Mouse (Mus musculus): ENCODE data around the gene Atl3. TPM values are rescaled to one million over a fixed set of nuclear protein-coding genes. Genes with fewer than 3 reads are reported as not detected.

The Atl3 gene
- total RNA-seq, 1 experiment from 2014 or later, result 101 TPM

DNA sequence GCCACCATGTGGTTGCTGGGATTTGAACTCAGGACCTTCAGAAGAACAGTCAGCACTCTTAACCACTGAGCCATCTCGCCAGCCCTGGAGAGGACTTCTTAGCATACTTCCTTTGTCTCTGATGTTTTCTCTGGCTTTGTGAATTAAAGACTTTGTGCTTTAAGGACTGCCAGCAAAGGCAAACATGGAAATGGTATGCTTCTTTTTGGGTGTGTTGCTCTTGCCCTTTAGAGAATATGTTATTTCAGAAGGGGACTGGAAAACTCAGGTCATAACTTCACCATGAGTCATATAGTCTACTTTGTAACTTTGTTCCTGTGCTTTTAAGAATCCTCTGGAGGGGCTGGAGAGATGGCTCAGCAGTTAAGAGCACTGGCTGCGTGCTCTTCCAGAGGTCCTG is 5.0 kb downstream of the Atl3 start:
- no peak for DNase-seq

DNA sequence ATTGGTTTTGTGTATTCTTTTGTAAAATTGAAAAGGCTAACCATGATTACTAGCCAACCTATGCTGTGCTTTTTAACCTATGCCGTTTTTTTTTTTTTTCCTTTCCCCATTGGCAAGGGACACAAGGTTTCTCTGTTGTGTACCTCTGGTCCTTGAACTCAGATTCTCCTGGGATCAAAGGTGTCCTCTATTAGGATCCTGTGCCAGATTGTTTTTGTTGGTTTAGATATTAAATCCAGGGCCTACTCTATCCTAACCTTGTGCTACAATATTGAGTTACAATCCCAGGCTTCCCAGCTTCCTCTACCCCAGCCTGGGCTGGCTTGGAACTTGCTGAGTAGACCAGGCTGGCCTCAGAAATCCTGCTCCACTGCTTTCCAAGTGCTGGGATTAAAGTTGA is 6.9 kb downstream of the Atl3 start:
- DNase-seq, result no peak

DNA sequence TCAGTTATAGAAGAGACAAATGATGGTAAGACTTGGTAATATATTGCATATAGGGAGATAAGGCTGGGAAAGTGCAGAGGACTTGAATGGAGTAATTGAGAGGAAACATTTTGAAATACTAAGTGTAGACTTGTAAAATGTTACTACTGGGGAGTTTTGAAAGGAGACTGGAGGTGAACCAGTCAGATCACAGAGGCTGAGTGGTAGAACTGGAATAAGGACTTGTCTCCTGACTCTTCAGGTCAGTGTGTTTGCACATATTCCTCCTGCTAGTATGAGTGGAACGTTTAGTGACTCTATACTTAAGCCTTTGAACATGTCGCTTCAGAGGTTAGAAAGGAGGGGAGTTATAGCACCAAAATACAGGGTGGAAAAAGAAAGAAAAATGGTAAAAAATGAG is 8.6 kb downstream of the Atl3 start:
- DNase-seq, result no peak

DNA sequence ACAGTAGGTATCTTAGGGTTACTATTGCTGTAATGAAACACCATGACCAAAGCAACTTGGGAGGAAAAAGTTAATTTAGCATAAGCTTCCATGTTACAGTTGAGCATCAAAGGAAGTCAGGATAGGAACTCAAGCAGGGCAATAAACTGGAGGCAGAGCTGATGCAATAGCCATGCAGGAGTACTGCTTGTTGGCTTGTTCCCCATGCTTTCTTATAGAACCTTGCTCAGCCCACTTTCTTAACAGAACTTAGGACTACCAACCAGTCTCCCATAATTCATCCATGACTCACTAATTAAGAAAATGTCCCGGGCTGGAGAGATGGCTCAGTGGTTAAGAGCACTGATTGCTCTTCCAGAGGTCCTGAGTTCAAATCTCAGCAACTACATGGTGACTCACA is 12.5 kb downstream of the Atl3 start:
- DNase-seq, result no peak

DNA sequence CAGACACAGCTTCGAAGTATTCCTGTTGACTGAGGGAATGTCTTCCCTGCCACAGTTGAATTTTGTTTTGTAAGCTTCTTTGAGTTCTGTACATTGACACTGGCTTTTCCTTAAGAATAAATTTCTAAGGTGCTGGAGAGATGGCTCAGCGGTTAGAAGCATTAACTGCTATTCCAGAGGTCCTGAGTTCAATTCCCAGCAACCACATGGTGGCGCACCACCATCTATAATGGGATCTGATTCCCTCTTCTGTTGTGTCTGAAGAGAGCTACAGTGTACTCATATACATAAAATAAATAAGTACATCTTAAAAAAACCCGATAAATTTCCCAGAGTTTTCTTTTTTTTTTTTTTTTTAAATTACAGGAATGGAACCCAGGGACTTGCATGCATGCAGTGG is 14.2 kb downstream of the Atl3 start:
- no peak for DNase-seq

DNA sequence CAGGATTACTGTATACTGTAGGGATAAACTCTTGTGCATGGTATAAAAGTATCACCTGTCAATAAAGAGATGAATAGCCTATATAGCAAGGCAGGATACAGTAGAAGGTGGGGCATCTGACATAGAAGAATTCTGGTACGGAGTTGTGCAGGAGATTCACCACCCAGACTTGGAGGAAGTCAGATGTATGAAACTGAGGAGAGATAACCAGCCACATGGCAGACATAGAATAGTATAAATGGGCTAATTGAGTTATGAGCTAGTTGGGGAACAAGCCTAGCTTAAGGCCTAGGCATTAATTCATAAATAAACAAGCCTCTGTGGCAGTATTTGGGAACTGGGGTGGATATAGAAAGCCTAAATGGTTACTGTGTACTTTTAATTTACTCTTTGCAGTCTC is 22.6 kb downstream of the Atl3 start:
- no peak for DNase-seq

DNA sequence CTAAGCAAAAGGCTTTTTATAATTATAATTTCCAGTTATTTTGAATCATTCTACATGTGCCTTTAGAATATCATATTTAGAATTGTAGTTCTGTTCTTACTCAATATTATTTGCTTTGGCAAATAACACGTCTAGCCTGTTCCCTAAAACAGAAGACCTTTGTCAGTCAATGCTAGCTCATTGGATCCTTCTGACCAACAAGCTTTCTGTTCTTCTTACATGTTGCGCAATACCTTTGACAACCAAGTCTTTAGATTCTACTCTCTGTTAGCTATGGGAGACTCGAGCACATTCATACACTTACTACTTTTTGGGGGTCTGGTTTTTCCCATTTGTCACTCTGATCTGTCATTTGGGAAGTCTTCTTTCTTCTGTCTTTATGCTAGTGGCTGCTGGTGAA is 27.8 kb downstream of the Atl3 start:
- DNase-seq, result no peak

DNA sequence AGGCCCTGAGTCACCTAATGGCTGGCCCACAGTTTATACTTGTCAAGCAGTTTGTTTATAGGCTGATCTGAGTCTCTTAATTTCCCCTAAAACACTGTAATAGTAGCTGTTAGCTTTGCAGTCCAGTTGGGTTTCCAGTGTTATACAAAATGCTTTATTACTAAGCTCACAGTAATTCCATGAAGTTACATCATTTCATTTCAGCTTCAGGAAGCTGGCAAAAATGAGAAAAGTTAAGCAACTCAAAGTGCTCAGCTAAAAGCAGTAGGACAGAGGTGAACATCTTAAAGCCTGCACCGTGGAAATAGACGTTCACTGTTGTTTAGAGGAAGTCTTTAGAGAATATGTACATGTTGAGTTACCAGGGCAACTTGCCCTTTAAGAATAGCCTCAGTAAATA is 29.0 kb downstream of the Atl3 start:
- no peak for DNase-seq

DNA sequence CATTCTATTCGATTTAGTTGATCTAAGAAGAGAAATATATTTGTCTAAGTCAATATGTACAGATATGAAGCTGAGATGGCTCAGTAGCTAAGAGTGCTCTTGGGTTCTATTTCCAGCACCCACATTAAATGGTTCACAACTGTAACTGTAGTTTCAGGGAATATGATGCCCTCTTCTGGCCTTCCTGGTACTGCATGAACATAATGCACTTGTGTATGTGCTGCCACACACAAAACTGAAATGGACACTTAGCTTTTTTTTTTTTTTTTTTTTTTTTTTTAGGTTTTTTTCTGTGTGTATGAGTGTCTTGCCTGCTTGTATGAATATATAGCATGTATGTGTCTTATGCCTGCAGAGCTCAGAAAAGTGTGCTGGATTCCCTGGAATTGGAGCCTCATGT is 29.5 kb downstream of the Atl3 start:
- peak; percentile 34 for DNase-seq

DNA sequence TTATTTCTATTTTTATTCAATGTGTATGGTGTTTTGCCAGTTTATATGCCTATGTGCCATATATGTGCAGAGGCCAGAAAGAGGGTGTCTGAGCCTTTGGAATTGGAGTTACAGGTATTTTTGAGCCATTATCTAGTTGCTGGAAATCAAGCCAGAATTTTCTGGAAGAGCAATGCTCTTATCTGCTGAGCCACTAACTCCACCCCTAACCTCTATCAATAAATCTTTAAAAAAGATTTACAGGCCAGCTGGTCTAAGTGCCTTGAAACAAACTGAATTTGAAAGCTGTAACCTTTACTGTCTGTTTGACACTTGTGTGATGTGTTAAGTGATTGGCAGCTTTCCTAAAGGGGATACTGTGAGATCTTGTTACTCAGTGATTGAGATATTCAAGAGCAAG is 29.9 kb downstream of the Atl3 start:
- DNase-seq, result no peak

DNA sequence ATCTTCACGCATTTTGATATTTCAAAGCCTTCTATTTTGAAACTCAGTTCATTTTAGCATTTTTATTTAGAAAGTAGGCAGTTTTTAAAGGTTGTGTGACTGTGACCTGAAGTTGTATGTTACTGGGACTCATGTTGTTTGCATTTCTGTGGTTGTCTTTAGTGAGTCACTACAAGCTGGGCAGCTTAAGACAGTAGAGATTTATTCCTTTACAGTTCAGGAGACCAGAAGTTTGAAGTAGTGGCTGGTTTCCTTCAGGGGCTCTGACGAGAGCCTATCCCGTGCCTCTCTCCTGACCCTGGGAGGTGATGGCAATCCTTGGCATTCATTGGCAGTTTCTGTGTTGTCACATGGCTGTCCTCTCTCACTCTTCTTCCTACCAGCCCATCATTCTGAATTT is 31.0 kb downstream of the Atl3 start:
- DNase-seq, result no peak

DNA sequence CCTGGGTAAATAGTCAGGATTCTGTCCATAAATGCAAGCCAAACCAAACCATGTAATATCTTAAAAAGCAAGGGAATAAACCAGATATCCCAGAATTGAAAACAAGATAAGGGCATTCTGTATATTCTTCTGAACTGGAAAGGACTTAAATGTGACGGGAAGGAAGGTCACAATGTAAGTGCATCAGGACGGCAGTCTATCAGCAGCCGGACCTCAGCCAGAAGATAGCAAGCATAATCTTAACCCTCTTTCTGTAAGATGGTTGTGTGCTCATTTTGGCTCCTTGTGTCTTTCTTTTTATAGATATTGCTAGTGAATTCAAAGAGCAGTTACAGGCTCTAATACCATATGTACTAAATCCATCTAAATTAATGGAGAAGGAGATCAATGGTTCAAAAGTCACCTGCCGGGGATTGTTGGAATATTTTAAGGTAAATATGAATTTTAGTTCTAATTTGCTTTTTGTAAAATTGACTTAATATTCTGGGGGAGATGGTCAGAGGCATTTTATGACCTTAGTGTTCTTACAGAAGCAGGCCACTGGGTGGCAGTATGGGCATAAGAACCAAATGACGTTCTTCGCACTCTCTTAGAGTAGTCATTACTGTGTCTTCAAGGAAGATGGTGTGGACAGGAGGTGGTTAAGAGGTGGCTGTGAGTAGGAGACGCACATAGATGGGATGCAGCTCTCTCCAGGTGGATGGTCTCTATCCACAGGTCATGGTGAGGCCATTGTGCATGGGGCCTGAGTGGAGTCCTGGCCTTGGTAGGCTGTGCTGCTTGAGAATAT is 35.0 kb downstream of the Atl3 start:
- peak; percentile 71 for DNase-seq

DNA sequence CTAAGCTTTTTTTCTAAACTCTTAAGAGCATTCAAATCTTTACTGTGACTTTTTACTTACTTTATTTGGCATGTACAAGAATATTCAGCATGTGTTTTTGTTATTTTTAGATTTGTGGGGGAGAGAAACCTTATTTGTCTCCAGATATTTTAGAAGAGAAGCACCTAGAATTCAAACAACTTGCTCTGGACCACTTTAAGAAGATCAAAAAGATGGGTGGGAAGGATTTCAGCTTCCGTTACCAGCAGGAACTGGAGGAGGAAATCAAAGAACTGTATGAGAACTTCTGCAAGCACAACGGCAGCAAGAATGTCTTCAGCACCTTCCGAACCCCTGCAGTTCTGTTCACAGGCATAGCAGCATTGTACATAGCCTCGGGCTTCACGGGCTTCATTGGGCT is 38.1 kb downstream of the Atl3 start:
- DNase-seq, result no peak

DNA sequence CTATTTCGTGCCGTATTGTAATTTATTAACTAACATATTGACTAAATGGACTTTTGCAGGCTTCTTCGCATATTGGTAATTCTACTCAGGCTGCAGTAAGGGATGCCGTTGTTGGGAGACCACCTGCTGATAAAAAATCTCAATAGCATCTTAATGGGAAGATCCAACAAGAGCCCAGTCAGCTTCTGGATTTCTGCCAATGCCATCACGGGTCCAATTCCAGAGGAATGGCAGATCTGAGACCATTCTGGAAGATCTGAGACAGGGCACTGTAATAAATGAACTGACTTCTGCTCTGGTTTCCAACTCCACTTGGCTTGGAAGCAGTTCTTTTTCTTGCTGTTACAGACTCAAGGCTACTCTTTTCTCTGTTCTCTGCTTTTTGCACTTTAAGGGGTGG is 40.1 kb downstream of the Atl3 start:
- peak; percentile 27 for DNase-seq

DNA sequence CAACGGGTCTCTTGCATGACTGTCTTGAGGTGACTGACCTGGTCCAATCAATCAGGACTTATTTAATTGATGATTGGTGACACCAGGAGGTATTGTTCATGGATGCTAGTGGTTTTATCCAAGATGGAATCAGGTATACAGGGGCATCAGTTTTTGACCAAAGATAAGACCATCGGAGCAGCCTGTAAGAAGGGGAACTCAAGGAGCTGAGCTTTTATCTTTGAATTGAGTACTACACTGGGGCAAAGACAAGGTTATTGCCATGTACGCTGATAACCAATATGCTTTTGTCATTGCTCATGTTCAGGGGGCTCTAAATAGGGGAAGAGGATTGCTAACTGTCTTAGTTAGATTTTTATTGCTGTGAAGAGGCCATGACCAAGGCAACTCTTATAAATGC is 55.1 kb downstream of the Atl3 start:
- no peak for DNase-seq

DNA sequence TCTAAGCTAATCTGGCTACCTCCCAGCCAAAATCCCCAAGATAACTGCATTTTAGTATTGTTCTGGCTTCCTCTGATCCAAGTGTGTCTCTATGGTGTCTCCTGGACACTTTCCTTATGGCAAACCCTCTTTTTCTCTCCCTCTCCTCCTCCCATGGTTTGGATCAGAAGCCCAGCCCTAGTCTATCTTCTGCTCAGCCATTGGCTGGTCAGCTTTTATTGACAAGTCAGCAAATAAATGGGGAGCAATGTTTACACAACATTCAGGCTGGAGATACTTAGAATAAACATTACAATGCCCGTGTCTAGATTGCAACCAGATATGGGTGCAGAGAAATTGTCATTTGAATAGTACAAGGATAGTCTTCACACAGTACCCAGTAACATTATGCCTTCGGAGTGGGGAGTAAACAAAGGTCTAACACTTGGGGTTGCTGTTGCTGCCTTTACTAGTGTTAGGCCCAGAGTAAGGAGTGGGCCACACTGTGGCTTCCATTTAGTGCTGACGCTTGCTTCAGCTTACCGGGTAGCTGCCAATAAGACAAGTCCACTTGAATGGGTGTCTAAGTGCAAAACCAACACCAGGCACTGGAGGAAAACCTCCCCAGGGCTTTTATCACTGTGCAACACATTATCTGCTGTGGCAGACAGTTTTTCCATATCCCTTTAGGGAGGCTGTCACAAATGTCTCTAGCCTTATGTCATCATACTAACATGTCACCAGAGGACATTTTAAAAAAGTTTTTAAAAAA is 57.9 kb downstream of the Atl3 start:
- DNase-seq, result no peak

DNA sequence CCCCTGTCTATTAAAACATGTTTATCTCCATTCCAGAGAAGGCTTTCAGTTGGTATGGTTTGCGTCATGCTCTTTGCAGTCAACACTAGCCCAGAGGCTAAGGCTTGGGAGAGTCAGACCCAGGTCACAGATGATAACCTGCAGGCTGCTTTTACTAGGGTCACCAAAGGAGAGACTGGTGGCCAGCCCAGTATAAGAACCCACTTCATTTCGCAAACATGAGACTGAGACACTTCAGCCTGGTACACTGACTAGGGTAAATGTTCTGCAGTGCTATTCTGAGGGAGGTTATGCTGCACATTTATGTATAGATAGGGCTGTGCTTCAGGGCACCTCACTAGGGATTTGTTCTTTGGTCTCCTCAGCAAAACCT is 58.4 kb downstream of the Atl3 start:
- DNase-seq, result no peak

DNA sequence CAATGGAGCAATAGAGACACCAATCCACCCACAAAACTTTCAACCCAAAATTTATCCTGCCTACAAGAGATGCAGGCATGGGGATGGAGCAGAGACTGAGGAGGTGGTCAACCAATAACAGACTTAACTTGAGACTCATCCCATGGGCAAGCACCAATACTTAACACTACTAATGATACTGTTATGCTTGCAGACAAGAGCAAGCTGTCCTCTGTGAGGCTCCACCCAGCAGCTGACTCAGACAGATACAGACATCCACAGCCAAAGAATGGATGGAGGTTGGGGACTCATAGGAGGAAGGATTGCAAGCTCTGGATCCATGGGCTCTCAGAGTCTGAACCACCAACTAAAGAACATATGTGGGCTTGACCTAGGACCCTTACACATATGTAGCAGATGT is 59.6 kb downstream of the Atl3 start:
- no peak for DNase-seq

DNA sequence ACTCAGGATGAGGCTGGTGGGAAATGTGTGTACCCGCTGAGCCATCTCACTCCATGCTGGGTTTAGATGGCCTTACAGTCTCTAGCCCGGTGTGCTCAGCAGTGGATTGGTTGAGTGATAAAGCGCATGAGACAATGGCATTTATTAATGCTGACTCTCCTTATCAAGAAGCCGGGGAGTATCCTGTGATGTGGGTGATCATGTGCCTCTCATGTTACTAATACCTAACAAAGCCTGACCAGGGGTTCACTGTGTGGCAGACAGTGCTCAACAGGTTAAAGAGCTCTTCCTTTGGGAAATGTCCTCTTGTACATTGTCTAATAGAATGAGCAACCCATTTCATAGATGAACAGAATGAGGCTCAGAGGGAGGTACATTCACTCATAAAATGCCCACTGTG is 61.0 kb downstream of the Atl3 start:
- no peak for DNase-seq

DNA sequence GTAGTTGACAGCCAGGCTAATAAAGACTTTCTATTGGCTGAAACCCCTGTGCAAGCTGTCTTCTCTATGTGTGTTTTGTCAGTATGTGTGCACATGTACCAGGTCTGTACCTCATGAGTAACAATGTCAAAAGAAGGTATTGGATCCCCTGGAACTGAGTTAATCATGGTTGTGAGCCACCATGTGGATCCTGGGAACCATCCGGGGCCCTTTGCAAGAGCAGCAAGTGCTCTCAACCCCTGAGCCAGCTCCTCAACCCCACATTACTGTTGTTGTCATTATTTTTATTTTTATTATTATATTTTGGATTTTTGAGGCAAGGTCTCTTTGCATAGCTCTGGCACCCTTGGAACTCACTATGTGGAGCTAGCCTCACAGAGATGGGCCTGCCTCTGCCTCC is 62.8 kb downstream of the Atl3 start:
- DNase-seq, result no peak

DNA sequence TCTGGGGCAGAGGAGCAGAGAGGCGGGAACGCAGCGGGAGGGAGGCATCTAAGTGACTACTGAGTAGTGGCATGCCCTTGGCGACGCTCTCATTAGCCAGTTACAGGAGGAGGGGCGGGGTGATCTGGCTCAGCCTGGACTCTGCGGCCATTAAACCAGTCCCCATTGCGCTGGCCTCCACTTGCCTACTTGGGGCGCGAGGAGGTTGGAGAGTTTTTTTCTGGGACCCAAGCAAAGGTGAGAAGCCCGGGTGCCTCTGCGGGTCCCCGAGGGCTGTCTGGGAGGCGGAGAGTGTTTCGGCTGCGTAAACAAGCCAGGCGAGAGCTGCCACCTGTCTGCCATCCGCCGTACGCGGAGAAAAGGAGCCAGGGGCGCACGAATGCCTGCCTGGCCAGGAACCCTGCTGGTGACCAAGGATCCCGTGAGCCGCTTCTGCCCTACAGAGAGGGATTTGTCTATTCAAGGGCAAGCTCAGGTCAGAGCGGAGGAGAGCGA is 63.5 kb downstream of the Atl3 start, which contains the start of gene Pla2g16:
Gene Pla2g16, plus strand, starts transcription at position 132 of the 495 bp plus-strand sequence.
- peak; percentile 90 for DNase-seq

DNA sequence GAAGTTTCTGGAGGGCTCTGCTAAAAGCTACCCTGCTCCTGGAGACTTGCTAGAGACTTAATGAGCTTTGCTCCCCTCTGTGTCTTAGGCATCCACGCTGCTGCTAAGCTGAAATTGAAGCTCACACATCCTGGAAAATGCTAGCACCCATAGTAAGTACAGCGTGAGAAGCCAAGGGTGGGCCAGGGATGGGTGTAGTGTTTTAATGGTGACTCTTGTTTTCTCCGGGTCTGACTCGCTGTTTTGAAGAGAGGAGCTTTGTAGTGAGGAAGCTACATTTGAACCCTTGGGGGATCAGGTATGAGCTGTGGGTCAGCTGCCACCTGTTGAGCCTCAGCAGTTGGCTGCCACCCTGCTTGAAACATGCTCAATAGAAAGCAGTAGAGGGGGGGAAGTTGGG is 64.0 kb downstream of the Atl3 start:
- no peak for DNase-seq

DNA sequence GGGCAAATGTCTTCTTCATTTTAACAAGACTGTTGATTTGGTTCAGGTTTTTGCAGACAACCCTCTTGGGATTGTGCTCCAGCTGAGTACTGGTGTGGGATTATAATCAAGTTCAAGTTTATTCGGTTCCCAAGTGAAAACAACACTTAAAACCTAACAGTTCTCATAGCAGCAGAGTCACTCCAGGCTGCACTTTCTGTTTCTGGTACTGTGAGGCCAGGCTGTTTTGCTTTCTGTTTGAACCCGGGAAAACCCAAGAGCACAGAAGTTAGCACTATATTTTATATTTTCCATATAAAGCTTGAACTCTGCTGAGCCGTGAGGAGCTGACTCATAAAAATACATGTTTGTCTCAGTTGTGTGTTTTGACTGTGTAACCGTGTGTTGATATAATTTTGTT is 64.8 kb downstream of the Atl3 start:
- DNase-seq, result no peak

DNA sequence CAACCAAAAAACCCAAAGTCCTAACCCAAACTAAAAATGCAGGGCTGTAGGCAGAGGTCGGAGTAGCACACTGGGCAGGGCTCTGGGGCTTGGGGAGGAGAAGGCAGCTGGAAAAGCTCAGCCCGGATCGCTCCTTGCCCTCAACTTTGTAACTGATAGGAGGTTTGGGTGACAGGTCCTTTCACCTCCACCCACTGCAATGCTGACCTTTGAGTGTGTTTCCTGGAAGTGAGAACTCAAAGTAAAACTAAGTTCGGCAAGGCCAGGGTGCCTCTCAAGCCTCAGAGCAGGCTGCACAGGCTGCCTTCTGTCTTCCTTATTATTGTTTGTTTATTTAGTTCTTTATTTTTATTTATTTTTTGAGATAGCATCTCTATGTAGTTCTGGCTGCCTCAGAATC is 66.1 kb downstream of the Atl3 start:
- no peak for DNase-seq
